Mouse (Mus musculus) urinary bladder, postnatal 25 days (tissue): Measurements from ENCODE around the gene P4hb.

Source experiments
- DNase-seq: peaks from one replicate; pipeline ENCODE4 v3.0.0; 2022; ENCODE audit warnings: low spot score

The P4hb gene

GRCm38 (mm10) chr11:120572752-120573584 lies at the start of gene P4hb:
TSS of gene P4hb (minus strand) at chr11:120573253.
- DNase-seq = peak; percentile 99

GRCm38 (mm10) chr11:120622805-120623204 lies 49.8 kb upstream of the P4hb start:
- no peak for DNase-seq

- no peak for DNase-seq
Observed at GRCm38 (mm10) chr11:120620195-120620594, 47.1 kb upstream of the P4hb start.

GRCm38 (mm10) chr11:120618619-120619535 lies 45.8 kb upstream of the P4hb start:
- no peak for DNase-seq

GRCm38 (mm10) chr11:120617519-120618112 lies 44.6 kb upstream of the P4hb start, which contains the start of gene Pcyt2:
TSS of gene Pcyt2 (minus strand) at chr11:120617936.
- DNase-seq = peak; percentile 90

- no peak for DNase-seq
Observed at GRCm38 (mm10) chr11:120616617-120617294, 43.7 kb upstream of the P4hb start.

- no peak for DNase-seq
Observed at GRCm38 (mm10) chr11:120615606-120616203, 42.7 kb upstream of the P4hb start.

GRCm38 (mm10) chr11:120615167-120615566 lies 42.1 kb upstream of the P4hb start:
- no peak for DNase-seq

- no peak for DNase-seq
Observed at GRCm38 (mm10) chr11:120613976-120614375, 40.9 kb upstream of the P4hb start.

GRCm38 (mm10) chr11:120613481-120613972 lies 40.5 kb upstream of the P4hb start:
- DNase-seq = no peak

GRCm38 (mm10) chr11:120612763-120613162 lies 39.7 kb upstream of the P4hb start:
- peak; percentile 50 for DNase-seq

GRCm38 (mm10) chr11:120610477-120611046 lies 37.5 kb upstream of the P4hb start:
- DNase-seq = no peak

- no peak for DNase-seq
Observed at GRCm38 (mm10) chr11:120609250-120609649, 36.2 kb upstream of the P4hb start.

- no peak for DNase-seq
Observed at GRCm38 (mm10) chr11:120608241-120609034, 35.4 kb upstream of the P4hb start, which contains the start of gene Npb. TSS of gene Npb (plus strand) at chr11:120608477.

GRCm38 (mm10) chr11:120606764-120607163 lies 33.7 kb upstream of the P4hb start:
- DNase-seq = no peak

GRCm38 (mm10) chr11:120605667-120606066 lies 32.6 kb upstream of the P4hb start:
- no peak for DNase-seq

- no peak for DNase-seq
Observed at GRCm38 (mm10) chr11:120603545-120603944, 30.5 kb upstream of the P4hb start.

GRCm38 (mm10) chr11:120600716-120601115 lies 27.7 kb upstream of the P4hb start:
- DNase-seq = no peak

- DNase-seq = no peak
Observed at GRCm38 (mm10) chr11:120598990-120599549, 26.0 kb upstream of the P4hb start.
